Mouse (Mus musculus) thymus, postnatal 25 days (tissue): Measurements from ENCODE around the gene Olfr1367.
"Not testable (repeated sequence)": the region's sequence is repeated elsewhere in the genome, so short reads cannot be mapped to it uniquely, and the experiment has no call there.

ENCODE experiments used
- DNase-seq: peaks from one replicate; pipeline ENCODE4 v3.0.0; 2022

Olfr1367 gene

DNA sequence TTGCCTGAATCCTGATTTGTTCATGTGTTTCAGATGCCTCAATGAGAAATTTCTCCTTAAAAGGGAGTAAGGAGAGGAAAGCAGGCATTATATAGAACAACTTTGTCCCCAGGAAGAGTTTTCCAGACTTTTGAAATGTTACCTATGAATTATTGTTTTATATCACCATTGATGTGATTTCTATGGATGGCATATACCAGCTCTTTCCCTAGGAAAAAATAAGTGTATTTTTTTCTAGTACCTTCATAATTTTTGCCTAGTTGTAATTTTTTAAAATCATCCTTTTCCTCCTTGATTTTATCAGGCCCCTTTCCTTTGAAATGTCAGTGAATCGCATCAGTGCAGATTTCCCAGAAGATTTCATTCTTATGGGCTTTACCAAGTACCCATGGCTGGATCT lies at the start of gene Olfr1367:
TSS of gene Olfr1367 (plus strand) at position 301 of the 400 bp plus-strand sequence.
- DNase-seq: no peak

DNA sequence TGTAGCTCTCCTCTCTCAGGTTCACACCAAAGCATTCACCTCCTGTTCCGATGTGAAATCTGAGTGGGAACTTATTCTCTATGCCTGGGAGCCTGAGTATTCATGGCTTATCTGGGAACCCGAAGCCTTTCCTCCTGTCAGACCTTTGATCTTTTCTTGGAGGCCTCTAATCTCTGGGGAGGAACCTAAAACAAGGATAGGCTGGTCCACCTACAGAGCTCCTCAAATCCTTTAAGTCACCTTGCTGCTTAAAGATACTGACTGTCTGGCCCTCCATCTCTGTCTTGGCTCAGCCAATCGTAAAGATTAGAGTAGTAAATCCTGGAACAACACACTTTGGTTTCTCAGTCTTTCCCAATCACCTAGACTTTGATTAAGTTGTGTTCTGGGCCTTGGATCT lies 48.2 kb upstream of the Olfr1367 start:
- DNase-seq: no peak

DNA sequence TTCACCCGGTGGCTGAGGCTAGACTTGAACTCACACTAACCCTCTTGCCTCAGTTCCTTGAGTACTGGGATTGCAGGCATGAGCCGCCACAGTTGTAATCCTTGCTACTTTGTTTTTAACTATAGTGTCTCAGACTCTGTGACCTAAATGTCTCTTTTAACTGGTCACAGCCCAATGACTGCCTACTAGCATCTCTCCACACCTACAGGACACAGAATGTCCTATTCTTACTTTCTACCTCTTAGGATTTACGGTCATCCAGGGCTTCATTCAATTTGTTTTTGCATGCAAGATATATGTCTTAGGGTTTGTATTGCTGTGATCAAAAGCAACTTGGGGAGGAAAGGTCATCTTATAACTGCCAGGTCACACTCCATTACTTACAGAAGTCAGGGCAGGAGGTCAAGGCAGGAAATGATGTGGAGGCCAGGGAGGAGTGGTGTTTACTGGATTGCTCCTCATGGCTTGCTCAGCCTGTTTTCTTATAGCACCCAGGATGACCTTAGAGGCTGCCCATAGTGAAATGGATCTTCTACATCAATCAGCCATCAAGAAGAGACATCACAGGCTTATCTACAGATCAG lies 42.1 kb upstream of the Olfr1367 start:
- no peak for DNase-seq

DNA sequence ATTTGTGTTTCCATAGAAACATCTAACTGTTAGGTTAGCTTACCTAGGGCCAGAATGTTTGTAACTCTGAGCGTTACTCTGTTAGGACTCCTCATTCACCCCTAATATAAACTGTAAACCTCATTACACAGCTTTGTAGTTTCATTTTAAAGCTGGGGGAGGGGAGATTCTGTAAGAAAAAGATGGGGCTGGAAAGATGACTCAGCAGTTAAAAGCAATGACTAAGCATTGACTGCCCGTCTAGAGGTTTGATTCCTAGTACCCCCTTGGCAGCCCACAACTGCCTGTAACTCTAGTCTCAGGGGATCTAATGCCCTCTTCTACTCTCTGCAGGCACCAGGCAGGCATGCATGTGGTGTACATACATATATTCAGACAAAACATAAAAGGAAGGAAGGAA lies 36.9 kb upstream of the Olfr1367 start:
- DNase-seq: no peak

DNA sequence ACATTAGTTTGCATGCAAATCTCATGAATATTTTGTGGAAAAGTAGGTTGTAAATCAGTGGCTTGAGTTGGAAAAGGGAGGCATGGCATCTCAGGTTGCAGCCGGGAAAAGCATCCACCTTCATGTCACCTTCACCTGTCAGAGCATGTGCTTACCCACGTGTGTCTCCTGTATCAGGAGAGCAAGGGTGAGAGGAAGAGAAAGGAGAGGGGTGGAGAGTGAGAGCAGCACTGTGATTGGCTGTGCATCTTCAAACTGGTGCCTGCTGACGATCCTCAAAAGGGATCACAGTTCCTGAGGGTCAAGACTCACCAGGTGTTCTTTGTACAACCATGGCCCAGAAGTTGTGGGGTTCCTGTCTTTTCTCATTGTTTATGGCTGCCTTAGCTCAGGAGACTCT lies 34.8 kb upstream of the Olfr1367 start, which contains the start of gene Gpx6:
TSS of gene Gpx6 (plus strand) at position 200 of the 400 bp plus-strand sequence.
- no peak for DNase-seq

DNA sequence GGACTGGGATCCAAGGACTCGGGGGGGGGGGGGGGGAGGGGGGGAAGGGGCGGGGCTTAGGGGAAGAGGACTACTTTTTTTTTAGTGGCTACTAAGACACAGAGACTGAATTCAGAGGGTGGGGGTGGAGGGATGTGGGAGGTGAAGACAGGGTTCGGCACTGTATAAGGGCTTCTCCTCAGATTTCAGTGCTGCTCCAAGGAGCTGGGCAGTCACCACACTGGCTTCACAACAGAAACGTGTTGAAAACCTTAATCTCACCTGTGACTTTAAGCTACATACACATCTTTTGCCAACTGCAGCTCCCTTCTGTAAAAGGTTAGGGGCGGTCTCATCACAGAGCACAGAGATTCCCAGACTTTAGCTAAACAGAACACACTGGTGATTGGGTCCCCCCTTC lies 33.9 kb upstream of the Olfr1367 start:
- DNase-seq: no peak

DNA sequence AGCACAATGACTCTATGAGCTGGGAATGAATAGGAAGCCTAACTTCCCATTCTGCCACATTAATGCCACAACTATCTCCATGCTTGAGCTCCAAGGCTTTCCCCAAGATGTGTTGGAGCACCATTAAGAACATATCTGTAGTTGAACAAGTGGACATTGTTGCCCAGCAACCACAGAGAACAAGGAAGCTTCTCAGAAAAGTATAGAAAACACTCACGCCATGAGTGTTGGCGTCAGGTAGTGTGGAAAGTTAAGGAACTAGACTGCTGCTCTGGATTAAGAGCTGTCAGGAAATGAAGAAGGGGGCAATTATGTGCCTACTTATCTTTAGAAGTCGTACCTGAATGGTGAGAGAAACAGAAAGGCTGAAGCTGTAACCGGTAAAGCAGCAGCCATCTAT lies 32.8 kb upstream of the Olfr1367 start:
- no peak for DNase-seq

DNA sequence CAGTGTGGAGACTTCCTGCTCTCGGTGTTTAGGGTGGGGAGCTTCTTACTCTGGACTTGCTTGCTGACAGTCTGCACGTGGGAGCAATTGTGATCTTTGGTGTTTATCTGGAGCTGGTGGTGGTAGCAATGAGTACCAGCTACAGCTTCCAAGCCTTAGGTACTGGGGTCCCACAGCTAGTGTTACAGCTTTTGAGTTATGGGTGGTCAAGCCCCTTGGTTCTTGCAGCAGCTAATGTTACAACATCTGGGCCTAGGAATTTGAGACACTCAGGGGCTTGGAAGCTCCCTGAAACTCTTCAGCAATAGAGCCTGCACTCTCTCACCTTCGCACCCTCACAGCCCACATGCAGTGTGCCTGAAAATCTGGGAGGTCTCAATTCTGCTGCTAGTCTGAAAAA lies 26.4 kb upstream of the Olfr1367 start:
- no peak for DNase-seq

DNA sequence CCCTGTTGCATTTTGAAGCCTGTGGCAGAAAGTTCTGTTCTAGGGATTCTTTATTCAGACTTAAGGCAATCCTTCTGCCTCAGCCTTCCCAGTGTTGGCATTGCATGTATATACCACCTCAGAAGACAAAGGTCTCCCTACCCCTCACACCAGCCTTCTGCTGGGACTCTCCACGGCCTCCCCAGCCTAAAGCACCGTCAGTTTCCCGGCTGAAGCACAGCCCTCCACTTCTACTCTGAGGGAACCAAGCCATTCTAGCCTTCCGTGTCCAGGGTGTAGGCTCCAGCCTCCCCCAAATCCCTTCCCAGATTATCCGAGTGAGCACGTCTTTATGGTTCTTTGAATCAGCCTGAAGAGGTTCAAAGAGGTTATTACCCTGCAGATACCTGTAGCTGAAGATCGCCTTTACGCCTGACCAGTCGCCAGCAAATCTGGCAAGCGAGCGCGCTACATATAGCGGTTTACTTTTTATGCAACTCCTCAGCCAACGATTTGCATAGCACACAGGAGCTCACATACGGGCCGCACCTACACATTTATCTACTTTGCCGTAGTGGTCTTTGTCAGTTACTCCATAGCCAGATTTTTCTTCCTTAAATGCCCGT lies 24.7 kb upstream of the Olfr1367 start:
- DNase-seq: no peak

DNA sequence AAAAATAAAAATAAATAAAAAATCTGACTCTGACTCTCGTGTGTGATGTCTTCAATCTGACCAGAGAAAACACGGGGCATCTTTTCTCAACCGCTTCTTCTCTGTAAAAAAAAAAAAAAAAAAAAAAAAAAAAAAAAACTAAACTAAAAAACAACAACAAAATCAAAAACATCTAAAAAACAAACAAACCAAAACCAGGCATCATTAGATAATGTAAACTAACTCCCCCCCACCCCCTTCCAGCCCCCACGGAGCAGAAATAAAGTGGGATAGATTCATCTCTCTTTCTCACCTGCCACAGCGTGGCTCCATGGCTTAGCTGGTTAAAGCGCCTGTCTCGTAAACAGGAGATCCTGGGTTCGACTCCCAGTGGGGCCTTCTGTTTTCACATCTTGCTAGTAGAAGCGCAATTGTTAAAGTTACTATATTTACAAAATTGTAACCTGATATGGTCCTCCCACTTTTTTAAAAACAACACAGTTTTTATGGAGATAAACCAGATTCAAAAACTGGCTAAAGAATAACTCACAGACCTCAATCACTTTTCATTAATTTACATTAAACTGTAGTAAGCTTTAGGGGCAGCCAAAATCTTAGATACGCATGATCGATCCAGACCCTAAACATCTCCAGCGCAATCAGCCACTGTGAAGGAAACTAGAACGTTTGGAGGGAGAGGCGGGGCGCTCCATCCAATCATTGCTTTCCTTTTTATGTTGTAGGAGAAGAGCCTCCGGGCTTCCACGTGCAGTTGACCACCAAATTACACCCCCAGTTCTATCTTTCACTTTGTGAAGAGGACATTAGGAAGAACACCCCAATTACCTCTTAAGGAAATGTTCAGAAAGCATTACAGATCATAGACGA lies 24.0 kb upstream of the Olfr1367 start:
- DNase-seq: peak; percentile 8

DNA sequence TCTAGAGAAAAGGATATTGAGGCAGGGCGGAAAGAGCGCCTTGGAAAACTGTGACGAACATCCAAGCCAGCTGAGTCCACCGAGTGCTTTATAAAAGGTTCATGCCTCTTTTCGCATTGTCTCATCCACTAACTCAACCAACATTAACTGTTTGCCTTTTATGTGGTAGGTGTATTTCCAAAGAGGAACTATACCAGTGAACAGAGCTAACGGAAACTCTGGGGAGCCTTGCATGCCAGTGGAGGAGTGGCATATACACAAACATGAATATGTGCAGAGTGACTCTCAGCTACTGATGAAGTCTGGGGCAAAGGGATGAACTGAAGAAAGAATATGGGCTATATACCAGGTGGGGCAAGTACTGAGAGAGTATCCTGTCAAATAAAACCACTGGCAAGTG lies 23.3 kb upstream of the Olfr1367 start:
- no peak for DNase-seq

DNA sequence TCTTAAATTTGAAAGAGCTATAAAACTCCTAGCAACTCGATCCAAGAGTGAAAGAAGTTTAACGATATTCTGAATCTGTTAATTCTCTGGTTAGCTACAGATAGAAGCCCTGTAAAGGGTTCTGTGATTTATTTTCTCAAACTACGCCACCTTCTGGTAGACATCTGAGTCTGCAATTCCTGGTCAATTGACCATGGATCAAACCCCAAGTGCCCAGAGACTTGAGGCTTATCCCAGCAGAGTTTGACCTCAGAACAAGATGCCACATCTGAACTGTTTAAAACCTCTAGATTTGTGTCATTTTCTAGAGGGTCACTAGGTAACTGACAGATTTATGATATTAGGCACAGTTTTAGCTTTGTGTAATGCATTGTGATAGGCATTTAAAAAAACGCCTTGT lies 20.5 kb upstream of the Olfr1367 start:
- DNase-seq: no peak

DNA sequence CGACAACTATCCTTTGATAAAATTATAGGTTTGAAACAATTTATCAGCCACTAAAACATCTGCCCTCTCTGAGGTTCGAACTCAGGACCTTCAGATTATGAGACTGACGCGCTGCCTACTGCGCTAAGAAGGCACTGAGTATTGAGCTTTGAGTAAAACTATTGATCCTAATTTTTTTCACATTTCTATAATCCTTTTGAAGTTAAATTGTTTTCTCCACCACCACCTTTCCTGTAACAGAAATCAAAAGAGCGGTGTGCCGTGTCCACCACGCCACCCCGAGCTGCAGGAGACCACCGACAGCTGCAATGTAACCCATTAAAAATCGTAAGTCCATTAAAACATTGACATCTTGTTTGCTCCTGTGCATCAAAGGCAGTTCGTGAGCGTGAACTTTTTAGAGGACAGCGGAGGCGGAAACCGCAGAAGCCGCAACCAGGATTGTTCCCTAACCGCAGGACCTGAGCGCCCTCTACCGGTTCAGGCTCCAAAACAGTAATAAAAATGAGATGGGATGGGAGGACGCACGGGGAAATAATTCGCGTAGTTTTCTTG lies 20.0 kb upstream of the Olfr1367 start:
- peak; percentile 40 for DNase-seq

DNA sequence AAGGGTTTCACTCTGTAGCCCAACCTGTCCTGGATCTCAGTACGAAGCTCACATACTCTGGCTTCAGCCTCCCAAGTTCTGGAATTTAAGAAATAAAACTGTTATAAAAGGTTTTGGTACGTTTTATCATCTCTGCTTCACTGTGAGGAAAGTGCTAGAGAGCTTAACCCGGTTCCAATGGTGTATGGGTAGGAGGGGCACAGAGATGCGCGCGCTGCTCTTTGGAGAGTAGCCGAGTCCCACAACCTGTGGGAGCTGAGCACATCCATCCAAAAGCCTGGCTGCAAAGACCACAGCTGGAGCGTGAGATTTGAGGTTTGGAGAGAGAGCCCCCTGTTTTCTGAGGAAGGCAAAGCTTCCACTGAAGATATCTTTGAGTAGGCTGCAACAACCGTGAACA lies 19.3 kb upstream of the Olfr1367 start:
- no peak for DNase-seq

DNA sequence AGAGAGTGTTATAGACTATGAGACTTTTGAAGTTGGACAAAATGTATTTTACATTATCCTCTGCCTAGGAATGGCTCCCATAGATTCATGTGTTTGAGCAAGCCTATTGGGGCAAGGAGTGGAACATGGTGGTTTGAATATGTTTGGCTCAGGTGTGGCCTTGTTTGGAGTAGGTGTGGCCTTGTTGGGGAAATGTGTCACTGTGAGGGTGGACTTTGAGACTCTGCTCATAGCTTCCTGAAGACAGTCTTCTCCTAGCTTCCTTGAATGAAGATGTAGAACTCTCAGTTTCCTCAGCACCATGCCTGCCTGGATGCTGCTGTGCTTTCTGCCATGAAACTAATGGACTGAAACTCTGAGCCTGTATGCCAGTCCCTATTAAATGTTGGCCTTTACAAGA lies 3.9 kb downstream of the Olfr1367 start:
- DNase-seq: no peak

DNA sequence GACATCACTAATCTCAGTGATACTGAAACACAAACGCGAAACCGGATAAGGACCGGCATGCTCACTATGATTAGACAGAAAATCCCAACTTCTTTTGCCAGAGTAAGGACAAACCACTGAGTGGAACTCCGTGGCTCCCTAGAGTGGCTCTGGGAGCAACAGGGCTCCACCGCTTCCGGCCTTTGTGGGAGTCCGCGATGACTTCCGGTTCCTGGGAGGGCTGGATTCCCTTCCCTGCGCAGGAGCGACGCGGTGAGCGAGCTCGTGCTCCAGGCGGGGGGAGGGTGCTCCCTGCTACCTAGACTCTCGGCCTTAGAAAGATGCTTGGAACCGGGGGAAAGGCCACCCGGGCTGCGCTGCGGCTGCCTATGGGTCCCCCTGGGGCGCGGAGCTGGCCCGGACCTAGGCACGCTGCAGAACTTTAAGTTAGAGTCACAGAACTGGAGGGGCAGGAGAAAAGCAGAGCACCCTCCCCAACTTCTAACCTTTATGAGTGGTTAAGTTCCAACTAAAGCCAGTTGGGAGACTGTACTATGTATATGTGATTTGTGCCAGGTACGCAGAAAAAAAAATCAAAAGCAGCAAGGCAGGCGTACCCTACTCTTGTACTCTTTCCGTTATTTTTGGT lies 16.0 kb downstream of the Olfr1367 start, which contains the start of gene Zscan12:
TSS of gene Zscan12 (plus strand) at position 200 of the 628 bp plus-strand sequence.
- DNase-seq: peak; percentile 84

DNA sequence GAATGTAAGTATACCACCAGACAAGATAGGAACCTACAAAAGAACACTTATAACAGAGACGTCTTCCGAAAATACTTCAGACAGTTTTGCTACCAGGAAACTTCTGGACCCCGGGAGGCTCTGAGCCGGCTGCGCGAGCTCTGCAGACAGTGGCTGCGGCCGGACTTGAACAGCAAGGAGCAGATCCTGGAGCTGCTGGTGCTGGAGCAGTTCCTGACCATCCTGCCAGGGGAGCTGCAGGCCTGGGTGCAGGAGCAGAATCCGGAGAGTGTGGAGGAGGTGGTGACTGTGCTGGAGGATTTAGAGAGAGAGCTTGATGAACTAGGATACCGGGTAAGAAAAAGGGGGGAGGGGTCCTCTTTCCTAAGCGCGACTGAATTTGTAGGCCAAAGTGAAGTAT lies 17.0 kb downstream of the Olfr1367 start:
- no peak for DNase-seq

DNA sequence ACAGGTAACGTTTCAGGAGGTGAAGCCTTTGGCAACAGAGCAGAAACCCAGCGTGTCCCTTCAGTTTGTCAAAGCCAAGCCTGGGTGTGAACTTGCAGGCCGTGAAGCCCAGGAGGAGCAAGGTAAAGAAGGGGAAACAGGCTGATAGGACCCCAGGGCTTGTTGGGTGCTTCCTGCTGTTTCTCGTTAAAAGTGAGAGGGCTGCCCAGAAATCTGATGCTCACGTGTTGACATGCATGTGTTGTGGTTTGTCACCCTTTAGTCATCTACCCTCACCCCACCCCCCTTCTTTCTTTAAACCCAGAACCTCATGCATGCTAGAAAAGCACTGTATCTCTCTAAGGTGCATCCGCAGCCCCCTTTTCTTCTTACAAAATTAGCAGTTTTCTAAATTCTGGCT lies 19.9 kb downstream of the Olfr1367 start:
- DNase-seq: peak; percentile 23

DNA sequence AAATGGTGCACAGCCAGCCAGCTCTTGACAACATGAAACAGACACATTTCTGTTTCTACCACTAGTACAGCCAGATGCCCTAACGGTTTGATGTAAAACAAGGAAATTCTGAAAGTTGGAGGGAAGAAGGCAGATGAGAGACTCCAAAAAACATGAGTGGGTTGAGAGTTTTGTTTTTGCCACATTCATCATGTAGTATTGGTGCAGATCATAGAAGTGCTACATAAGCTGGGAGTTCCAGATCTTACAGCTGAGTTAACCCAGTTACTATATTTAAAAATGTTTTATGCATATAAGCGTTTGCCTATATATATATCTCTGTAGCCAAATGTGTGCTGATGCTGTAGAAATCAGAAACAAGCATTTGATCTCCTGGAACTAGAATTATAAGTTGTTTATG lies 26.0 kb downstream of the Olfr1367 start:
- no peak for DNase-seq

DNA sequence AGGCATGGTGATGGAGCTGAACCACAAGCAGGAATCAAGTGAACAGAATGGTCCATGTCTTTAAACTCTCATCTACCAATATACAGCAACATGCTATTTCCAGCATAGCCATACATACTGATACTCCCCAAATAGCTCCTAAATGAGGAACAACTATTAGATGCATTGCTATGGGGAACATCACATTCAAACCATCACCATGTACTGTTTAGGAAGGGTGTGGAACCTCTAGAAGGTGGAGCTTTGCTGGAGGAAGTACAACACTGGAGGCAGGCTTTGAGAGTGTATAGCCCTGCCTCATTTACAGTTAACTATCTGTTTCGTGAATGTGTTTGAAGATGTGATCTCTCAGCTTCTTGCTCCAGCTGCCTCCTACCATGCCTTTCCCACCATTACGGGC lies 31.1 kb downstream of the Olfr1367 start:
- DNase-seq: no peak

DNA sequence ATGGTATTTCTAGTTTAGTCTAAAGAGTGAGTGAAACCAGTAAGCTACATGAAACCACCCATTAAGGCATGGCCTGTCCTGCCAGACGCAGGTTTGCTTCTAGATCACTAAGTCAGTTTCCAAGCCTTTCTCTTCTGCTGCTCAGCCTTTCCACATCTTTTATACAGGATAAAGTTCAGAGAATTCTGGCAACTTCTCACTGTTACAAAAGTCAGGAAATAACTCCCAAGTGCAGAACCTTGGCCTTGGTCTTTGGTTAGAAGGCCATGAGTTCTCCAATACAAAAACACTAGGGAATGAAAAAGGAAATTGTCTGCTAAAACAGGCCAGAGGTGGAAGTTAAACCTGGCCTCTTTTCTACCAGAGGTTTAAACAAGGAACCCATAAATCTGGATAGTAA lies 48.5 kb downstream of the Olfr1367 start:
- no peak for DNase-seq

DNA sequence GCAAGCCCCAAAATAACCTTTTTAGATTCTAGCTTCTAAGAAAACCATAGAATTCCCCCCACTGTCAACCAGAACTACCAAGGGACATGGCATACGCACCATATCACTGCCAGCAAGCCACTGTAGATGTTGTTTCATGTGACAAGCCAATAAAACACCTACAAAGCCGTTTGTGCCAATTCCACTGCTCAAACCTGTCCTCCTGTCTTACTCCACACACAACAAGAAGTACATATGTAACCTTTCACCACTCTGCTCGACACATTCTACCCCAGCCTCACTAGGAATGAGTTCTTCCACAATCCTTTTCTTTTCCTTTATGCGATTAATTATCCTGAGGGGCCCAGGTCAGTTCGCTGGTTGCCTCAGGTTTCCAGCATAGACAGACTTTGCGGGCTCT lies 48.9 kb downstream of the Olfr1367 start:
- no peak for DNase-seq

DNA sequence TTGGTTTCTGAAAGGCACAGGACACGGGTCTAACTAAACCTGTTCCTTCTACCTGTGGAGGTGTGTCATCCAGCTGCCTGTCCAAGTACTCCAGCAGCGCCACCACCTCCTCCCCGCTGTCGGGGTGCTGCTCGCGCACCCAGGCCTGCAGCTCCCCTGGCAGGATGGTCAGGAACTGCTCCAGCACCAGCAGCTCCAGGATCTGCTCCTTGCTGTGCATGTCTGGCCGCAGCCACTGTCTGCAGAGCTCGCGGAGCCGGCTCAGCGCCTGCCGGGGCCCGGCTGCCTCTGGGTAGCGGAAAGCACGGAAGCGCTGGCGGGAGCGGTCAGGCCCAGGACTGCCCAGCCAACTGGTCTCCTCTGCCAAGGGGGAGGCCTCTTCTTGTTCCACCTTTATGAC lies 49.3 kb downstream of the Olfr1367 start:
- not testable (repeated sequence) for DNase-seq
